Mouse (Mus musculus): ENCODE measurements around the gene Myh3. TPM values are rescaled to one million over a fixed set of nuclear protein-coding genes. Genes with fewer than 3 reads are reported as not detected.

The Myh3 gene
- polyA plus RNA-seq, 1 experiment, result 0.56 TPM

- H3K4me3 ChIP-seq (ENCODE audit: insufficient read depth, poor library complexity, severe bottlenecking), result no peak overlapping the region
- H3ac ChIP-seq (ENCODE audit: control insufficient read depth, insufficient read length, low read depth), result no peak overlapping the region
- no peaks in the 10 kb centered on the region for H3K36me3 ChIP-seq (ENCODE audit: control insufficient read depth, insufficient read depth)
- no peaks in the 10 kb centered on the region for H3K27me3 ChIP-seq (ENCODE audit: control insufficient read depth, insufficient read depth, insufficient read length)
- H3K79me3 ChIP-seq (ENCODE audit: low read depth), result no peaks in the 10 kb centered on the region
- no peaks in the 10 kb centered on the region for H3K79me2 ChIP-seq (ENCODE audit: control insufficient read depth, insufficient read depth)
- TF ChIP-seq MYOD1 (IDR thresholded peaks at IDR 0.05; ENCODE audit: control insufficient read depth, insufficient read length, low read depth) (no peak), CTCF (IDR thresholded peaks at IDR 0.05; ENCODE audit: control insufficient read depth, insufficient read depth, insufficient read length) (no peak), USF1 (IDR thresholded peaks at IDR 0.05; ENCODE audit: low read depth) (no peak), FOSL1 (IDR thresholded peaks at IDR 0.05; ENCODE audit: insufficient read depth, low read length, poor library complexity, severe bottlenecking) (no peak), MYOG (IDR thresholded peaks at IDR 0.05; ENCODE audit: control insufficient read depth, extremely low read depth, insufficient read length) (no peak), CEBPB (IDR thresholded peaks at IDR 0.05; ENCODE audit: low read depth) (no peak), MAX (IDR thresholded peaks at IDR 0.05) (no peak)
These were observed 55.4 kb downstream of the Myh3 start for GRCm38 (mm10) chr11:67133526-67133925.

- Histone ChIP-seq H3K79me2 (ENCODE audit: control insufficient read depth, insufficient read depth) (no peaks in the 10 kb centered on the region), H3K4me3 (ENCODE audit: insufficient read depth, poor library complexity, severe bottlenecking) (no peak overlapping the region), H3ac (ENCODE audit: control insufficient read depth, insufficient read length, low read depth) (no peak overlapping the region), H3K36me3 (ENCODE audit: control insufficient read depth, insufficient read depth) (no peaks in the 10 kb centered on the region), H3K27me3 (ENCODE audit: control insufficient read depth, insufficient read depth, insufficient read length) (no peaks in the 10 kb centered on the region), H3K79me3 (ENCODE audit: low read depth) (no peaks in the 10 kb centered on the region)
- TF ChIP-seq CEBPB (IDR thresholded peaks at IDR 0.05; ENCODE audit: low read depth) (no peak), CTCF (IDR thresholded peaks at IDR 0.05; ENCODE audit: control insufficient read depth, insufficient read depth, insufficient read length) (no peak)
These were observed 56.6 kb downstream of the Myh3 start for GRCm38 (mm10) chr11:67134654-67135053.

- H3K79me2 ChIP-seq (ENCODE audit: control insufficient read depth, insufficient read depth), result no peaks in the 10 kb centered on the region
- H3K27me3 ChIP-seq (ENCODE audit: control insufficient read depth, insufficient read depth, insufficient read length), result no peaks in the 10 kb centered on the region
- no peak overlapping the region for H3K4me3 ChIP-seq (ENCODE audit: insufficient read depth, poor library complexity, severe bottlenecking)
- no peaks in the 10 kb centered on the region for H3K36me3 ChIP-seq (ENCODE audit: control insufficient read depth, insufficient read depth)
- H3ac ChIP-seq (ENCODE audit: control insufficient read depth, insufficient read length, low read depth), result no peak overlapping the region
- H3K79me3 ChIP-seq (ENCODE audit: low read depth), result no peaks in the 10 kb centered on the region
- TF ChIP-seq CTCF (IDR thresholded peaks at IDR 0.05; ENCODE audit: control insufficient read depth, insufficient read depth, insufficient read length) (no peak), MYOG (IDR thresholded peaks at IDR 0.05; ENCODE audit: control insufficient read depth, extremely low read depth, insufficient read length) (no peak), MAX (IDR thresholded peaks at IDR 0.05) (no peak), CEBPB (IDR thresholded peaks at IDR 0.05; ENCODE audit: low read depth) (no peak), MYOD1 (IDR thresholded peaks at IDR 0.05; ENCODE audit: control insufficient read depth, insufficient read length, low read depth) (no peak), FOSL1 (IDR thresholded peaks at IDR 0.05; ENCODE audit: insufficient read depth, low read length, poor library complexity, severe bottlenecking) (no peak), USF1 (IDR thresholded peaks at IDR 0.05; ENCODE audit: low read depth) (no peak)
These were observed 57.4 kb downstream of the Myh3 start for GRCm38 (mm10) chr11:67135532-67135931.

- Histone ChIP-seq H3K4me3 (ENCODE audit: insufficient read depth, poor library complexity, severe bottlenecking) (no peak overlapping the region), H3K79me3 (ENCODE audit: low read depth) (no peaks in the 10 kb centered on the region), H3ac (ENCODE audit: control insufficient read depth, insufficient read length, low read depth) (no peak overlapping the region), H3K36me3 (ENCODE audit: control insufficient read depth, insufficient read depth) (no peaks in the 10 kb centered on the region), H3K79me2 (ENCODE audit: control insufficient read depth, insufficient read depth) (no peaks in the 10 kb centered on the region), H3K27me3 (ENCODE audit: control insufficient read depth, insufficient read depth, insufficient read length) (peaks cover 4% of the 10 kb centered on the region)
- no peak for TF ChIP-seq CEBPB (IDR thresholded peaks at IDR 0.05; ENCODE audit: low read depth)
- no peak for TF ChIP-seq MYOG (IDR thresholded peaks at IDR 0.05; ENCODE audit: control insufficient read depth, extremely low read depth, insufficient read length)
- no peak for TF ChIP-seq MAX (IDR thresholded peaks at IDR 0.05)
These were observed 61.5 kb downstream of the Myh3 start for GRCm38 (mm10) chr11:67139556-67139955.

- Histone ChIP-seq H3K36me3 (ENCODE audit: control insufficient read depth, insufficient read depth) (no peaks in the 10 kb centered on the region), H3ac (ENCODE audit: control insufficient read depth, insufficient read length, low read depth) (no peak overlapping the region), H3K79me2 (ENCODE audit: control insufficient read depth, insufficient read depth) (no peaks in the 10 kb centered on the region), H3K27me3 (ENCODE audit: control insufficient read depth, insufficient read depth, insufficient read length) (peaks cover 4% of the 10 kb centered on the region), H3K4me3 (ENCODE audit: insufficient read depth, poor library complexity, severe bottlenecking) (no peak overlapping the region), H3K79me3 (ENCODE audit: low read depth) (no peaks in the 10 kb centered on the region)
- TF ChIP-seq CEBPB (IDR thresholded peaks at IDR 0.05; ENCODE audit: low read depth), result no peak
- no peak for TF ChIP-seq MYOD1 (IDR thresholded peaks at IDR 0.05; ENCODE audit: control insufficient read depth, insufficient read length, low read depth)
- no peak for TF ChIP-seq USF1 (IDR thresholded peaks at IDR 0.05; ENCODE audit: low read depth)
- no peak for TF ChIP-seq MAX (IDR thresholded peaks at IDR 0.05)
- TF ChIP-seq CTCF (IDR thresholded peaks at IDR 0.05; ENCODE audit: control insufficient read depth, insufficient read depth, insufficient read length), result no peak
- no peak for TF ChIP-seq MYOG (IDR thresholded peaks at IDR 0.05; ENCODE audit: control insufficient read depth, extremely low read depth, insufficient read length)
- TF ChIP-seq FOSL1 (IDR thresholded peaks at IDR 0.05; ENCODE audit: insufficient read depth, low read length, poor library complexity, severe bottlenecking), result no peak
These were observed 62.1 kb downstream of the Myh3 start for GRCm38 (mm10) chr11:67140175-67140574.

GRCm38 (mm10) chr11:67141031-67141430 lies 62.9 kb downstream of the Myh3 start:
- Histone ChIP-seq H3K27me3 (ENCODE audit: control insufficient read depth, insufficient read depth, insufficient read length) (peaks cover 4% of the 10 kb centered on the region), H3K4me3 (ENCODE audit: insufficient read depth, poor library complexity, severe bottlenecking) (no peak overlapping the region), H3K36me3 (ENCODE audit: control insufficient read depth, insufficient read depth) (no peaks in the 10 kb centered on the region), H3K79me3 (ENCODE audit: low read depth) (no peaks in the 10 kb centered on the region), H3ac (ENCODE audit: control insufficient read depth, insufficient read length, low read depth) (no peak overlapping the region), H3K79me2 (ENCODE audit: control insufficient read depth, insufficient read depth) (no peaks in the 10 kb centered on the region)
- TF ChIP-seq CTCF (IDR thresholded peaks at IDR 0.05; ENCODE audit: control insufficient read depth, insufficient read depth, insufficient read length) (no peak), CEBPB (IDR thresholded peaks at IDR 0.05; ENCODE audit: low read depth) (no peak), MYOG (IDR thresholded peaks at IDR 0.05; ENCODE audit: control insufficient read depth, extremely low read depth, insufficient read length) (no peak), FOSL1 (IDR thresholded peaks at IDR 0.05; ENCODE audit: insufficient read depth, low read length, poor library complexity, severe bottlenecking) (no peak)

All from C2C12 (cell line).